Mouse (Mus musculus) hindbrain, embryonic 11.5 days (tissue): ENCODE results near the gene Trim10. TPM values are rescaled to one million over a fixed set of nuclear protein-coding genes. Genes with fewer than 3 reads are reported as not detected.

Experiments
- ATAC-seq: fragments of 200-750 bp; cut with Nextera tagmentation; 2 replicates; pipeline ENCODE4 v1.8.0; 2017; ENCODE audit warnings: mild to moderate bottlenecking, moderate TSS enrichment, moderate library complexity; ENCODE audit not compliant: low FRiP score
- DNase-seq: peaks from one replicate; pipeline ENCODE4 v3.0.0-alpha.2; 2015; ENCODE audit warnings: low spot score
- H3K27ac ChIP-seq: fragments of 300-500 bp; sonication (generic); 2 replicates; pipeline ENCODE4 v1.5.1; 2014; ENCODE audit warnings: mild to moderate bottlenecking, low read depth, low read length
- H3K27me3 ChIP-seq: fragments of 300-500 bp; sonication (generic); 2 replicates; pipeline ENCODE4 v1.6.1; 2014; ENCODE audit warnings: mild to moderate bottlenecking, low read length, moderate library complexity, mixed read lengths; ENCODE audit not compliant: control insufficient read depth, insufficient read depth
- H3K36me3 ChIP-seq: fragments of 300-500 bp; sonication (generic); 2 replicates; pipeline ENCODE4 v1.6.1; 2014; ENCODE audit warnings: mild to moderate bottlenecking, low read length, moderate library complexity, mixed read lengths; ENCODE audit not compliant: control insufficient read depth, insufficient read depth
- H3K4me1 ChIP-seq: fragments of 300-500 bp; sonication (generic); replicated peaks from 2 replicates; pipeline ENCODE4 v1.6.1; 2014; ENCODE audit warnings: low read length, mixed read lengths; ENCODE audit not compliant: control insufficient read depth, insufficient read depth
- H3K4me2 ChIP-seq: fragments of 300-500 bp; sonication (generic); replicated peaks from 2 replicates; pipeline ENCODE4 v1.6.1; 2014; ENCODE audit warnings: mild to moderate bottlenecking, low read depth, low read length
- H3K4me3 ChIP-seq: fragments of 300-500 bp; sonication (generic); 2 replicates; pipeline ENCODE4 v1.5.1; 2014; ENCODE audit warnings: low read depth, low read length
- H3K9ac ChIP-seq: fragments of 300-500 bp; sonication (generic); 2 replicates; pipeline ENCODE4 v1.6.1; 2014; ENCODE audit warnings: low read depth, low read length
- H3K9me3 ChIP-seq: fragments of 300-500 bp; sonication (generic); 2 replicates; pipeline ENCODE4 v1.6.1; 2016; ENCODE audit warnings: low read length; ENCODE audit not compliant: control insufficient read depth
- WGBS: fragments of 180-500 bp; shearing (Covaris S2); extraction: QIAGEN DNeasy Blood & Tissue Kit; methylation state at CpG from one replicate; pipeline ENCODE4 v1.1.7; 2014; 5-methylcytosine and 5-hydroxymethylcytosine counted together
- polyA plus RNA-seq: library from polyadenylated mRNA; unstranded; fragments of >200 nt; fragmentation: Nextera tagmentation; extraction: Ambion mirVana; gene quantifications from 2 replicates; pipeline ENCODE4 v1.2.1, GENCODE M21; 2014

Gene Trim10
- polyA plus RNA-seq, 1 experiment from 2014 or later: 6.7 TPM

DNA sequence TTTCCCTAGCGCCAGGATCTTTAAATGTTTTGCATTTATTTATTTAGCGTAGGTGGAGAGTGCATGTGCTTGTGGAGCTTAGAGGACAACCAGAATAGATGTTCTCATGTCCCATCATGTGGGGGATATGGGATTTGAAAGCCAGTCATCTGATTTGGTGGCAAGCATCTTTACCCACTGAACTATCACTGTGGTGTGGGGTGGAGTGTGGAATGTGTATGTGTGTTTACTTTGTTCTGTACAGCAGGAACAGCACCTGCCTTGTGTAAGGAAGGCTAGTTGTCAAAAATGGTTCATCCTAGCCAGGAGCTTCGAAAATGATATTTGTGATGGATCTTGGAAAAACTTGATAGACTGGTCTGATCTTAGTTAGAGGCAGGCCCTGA is 33.0 kb upstream of the Trim10 start:
- Histone ChIP-seq H3K4me2 (peak overlapping the region; percentile 64), H3K9me3 (no peaks in the 10 kb centered on the region), H3K4me1 (no peaks in the 10 kb centered on the region; the same call in 1 of the 2 replicates), H3K4me3 (peak overlapping the region; percentile 72), H3K9ac (peak overlapping the region; percentile 47), H3K27ac (peak overlapping the region; percentile 56; the same call in 1 of the 2 replicates), H3K27me3 (no peaks in the 10 kb centered on the region), H3K36me3 (no peaks in the 10 kb centered on the region)
- ATAC-seq (peak; percentile 30), DNase-seq (no peak)
- WGBS: 17% methylated on average over 3 of the region's 3 CpGs

- Histone ChIP-seq H3K4me3 (peak within 1 kb of the TSS; percentile 72), H3K9ac (peak within 1 kb of the TSS; percentile 73), H3K27ac (peak within 1 kb of the TSS; percentile 87), H3K27me3 (no peaks in the 10 kb centered on the region), H3K4me1 (no peaks in the 10 kb centered on the region; the same call in 1 of the 2 replicates), H3K9me3 (no peaks in the 10 kb centered on the region), H3K4me2 (peak within 1 kb of the TSS; percentile 64), H3K36me3 (no peaks in the 10 kb centered on the region)
- 0% methylated on average over 58 of the region's 58 CpGs for WGBS
- ATAC-seq: peak; percentile 99
- peak; percentile 96 for DNase-seq
Measured at GRCm38 (mm10) chr17:36836874-36837647, 32.3 kb upstream of the Trim10 start, which contains the start of gene Trim26. Gene Trim26, plus strand, starts transcription at chr17:36837134.

DNA sequence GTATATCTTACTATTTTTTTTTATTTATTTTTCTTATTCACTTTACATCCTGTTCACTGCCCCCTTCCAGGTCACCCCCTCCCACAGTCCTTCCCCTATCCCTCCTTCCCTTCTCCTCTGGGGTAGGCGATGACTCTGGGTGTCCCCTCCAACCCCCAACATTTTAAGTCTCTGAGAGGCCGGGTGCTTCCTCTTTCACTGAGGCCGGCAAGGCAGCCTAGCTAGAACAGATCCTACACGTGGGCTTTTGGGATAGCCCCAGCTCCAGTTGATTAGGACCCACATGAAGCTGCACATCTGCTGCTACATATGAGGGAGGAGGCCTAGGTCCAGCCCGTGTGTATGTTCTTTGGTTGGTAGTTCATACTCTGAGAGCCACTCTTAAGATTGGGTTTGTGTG is 30.4 kb upstream of the Trim10 start:
- no peak for DNase-seq
- H3K9me3 ChIP-seq: no peaks in the 10 kb centered on the region
- H3K4me2 ChIP-seq: no peak overlapping the region
- no peaks in the 10 kb centered on the region for H3K36me3 ChIP-seq
- no peak overlapping the region for H3K4me3 ChIP-seq
- ATAC-seq: no peak
- no peak overlapping the region for H3K9ac ChIP-seq
- WGBS: 86% methylated on average over 5 of the region's 5 CpGs
- no peaks in the 10 kb centered on the region; the same call in 1 of the 2 replicates for H3K4me1 ChIP-seq
- no peaks in the 10 kb centered on the region for H3K27me3 ChIP-seq
- no peak overlapping the region for H3K27ac ChIP-seq

- whole genome bisulfite sequencing: 87% methylated on average over 3 of the region's 3 CpGs
- no peaks in the 10 kb centered on the region; the same call in 1 of the 2 replicates for H3K4me1 ChIP-seq
- no peaks in the 10 kb centered on the region for H3K9me3 ChIP-seq
- ATAC-seq: no peak
- no peak for DNase-seq
- H3K27ac ChIP-seq: no peak overlapping the region
- H3K36me3 ChIP-seq: no peaks in the 10 kb centered on the region
- no peaks in the 10 kb centered on the region for H3K27me3 ChIP-seq
- H3K4me3 ChIP-seq: no peak overlapping the region
- no peak overlapping the region for H3K9ac ChIP-seq
- H3K4me2 ChIP-seq: no peak overlapping the region
Measured at GRCm38 (mm10) chr17:36839931-36840330, 29.4 kb upstream of the Trim10 start.

GRCm38 (mm10) chr17:36840961-36841445 is 28.4 kb upstream of the Trim10 start:
- DNase-seq: no peak
- H3K4me2 ChIP-seq: no peak overlapping the region
- H3K27me3 ChIP-seq: no peaks in the 10 kb centered on the region
- no peak overlapping the region for H3K4me3 ChIP-seq
- no peaks in the 10 kb centered on the region; the same call in 1 of the 2 replicates for H3K4me1 ChIP-seq
- H3K9ac ChIP-seq: no peak overlapping the region
- no peak overlapping the region for H3K27ac ChIP-seq
- ATAC-seq: no peak
- H3K9me3 ChIP-seq: no peaks in the 10 kb centered on the region
- H3K36me3 ChIP-seq: no peaks in the 10 kb centered on the region

- Histone ChIP-seq H3K4me2 (no peak overlapping the region), H3K9ac (no peak overlapping the region), H3K4me1 (no peaks in the 10 kb centered on the region), H3K4me3 (no peak overlapping the region), H3K36me3 (no peaks in the 10 kb centered on the region), H3K27ac (no peak overlapping the region), H3K27me3 (no peaks in the 10 kb centered on the region), H3K9me3 (no peaks in the 10 kb centered on the region)
- no peak for DNase-seq
- 80% methylated on average over 7 of the region's 7 CpGs for WGBS
- ATAC-seq: no peak
Measured at GRCm38 (mm10) chr17:36843696-36844095, 25.7 kb upstream of the Trim10 start.

- Histone ChIP-seq H3K9me3 (no peaks in the 10 kb centered on the region), H3K4me2 (no peak overlapping the region), H3K27ac (no peak overlapping the region), H3K4me1 (no peaks in the 10 kb centered on the region), H3K9ac (no peak overlapping the region), H3K36me3 (no peaks in the 10 kb centered on the region), H3K27me3 (no peaks in the 10 kb centered on the region), H3K4me3 (no peak overlapping the region)
- ATAC-seq (no peak), DNase-seq (no peak)
Measured at GRCm38 (mm10) chr17:36844286-36844719, 25.1 kb upstream of the Trim10 start.

DNA sequence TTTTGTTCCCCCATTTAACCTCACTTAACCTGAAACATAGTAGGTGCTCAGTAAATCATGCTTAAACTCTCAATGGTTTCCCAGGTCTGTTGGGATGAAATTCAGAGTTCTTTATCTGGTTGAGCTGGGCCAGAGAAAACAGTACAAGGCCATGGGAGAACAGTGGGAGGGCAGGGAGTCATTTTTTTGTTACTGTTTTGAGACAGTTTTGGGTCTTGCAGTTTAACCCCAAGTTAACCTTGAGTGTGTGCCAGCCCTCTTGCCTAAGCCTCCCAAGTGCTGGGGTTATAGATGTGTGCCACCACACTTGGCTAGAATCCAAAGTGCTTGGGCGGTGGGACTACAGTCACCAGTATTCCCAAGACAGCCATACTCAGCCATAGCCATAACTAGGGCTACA is 24.6 kb upstream of the Trim10 start:
- no peaks in the 10 kb centered on the region for H3K36me3 ChIP-seq
- WGBS: 88% methylated on average over 1 of the region's 1 CpGs
- H3K9me3 ChIP-seq: no peaks in the 10 kb centered on the region
- no peaks in the 10 kb centered on the region for H3K27me3 ChIP-seq
- H3K9ac ChIP-seq: no peak overlapping the region
- H3K4me1 ChIP-seq: no peaks in the 10 kb centered on the region
- DNase-seq (no peak), ATAC-seq (no peak)
- no peak overlapping the region for H3K4me2 ChIP-seq
- H3K4me3 ChIP-seq: no peak overlapping the region
- no peak overlapping the region for H3K27ac ChIP-seq

DNA sequence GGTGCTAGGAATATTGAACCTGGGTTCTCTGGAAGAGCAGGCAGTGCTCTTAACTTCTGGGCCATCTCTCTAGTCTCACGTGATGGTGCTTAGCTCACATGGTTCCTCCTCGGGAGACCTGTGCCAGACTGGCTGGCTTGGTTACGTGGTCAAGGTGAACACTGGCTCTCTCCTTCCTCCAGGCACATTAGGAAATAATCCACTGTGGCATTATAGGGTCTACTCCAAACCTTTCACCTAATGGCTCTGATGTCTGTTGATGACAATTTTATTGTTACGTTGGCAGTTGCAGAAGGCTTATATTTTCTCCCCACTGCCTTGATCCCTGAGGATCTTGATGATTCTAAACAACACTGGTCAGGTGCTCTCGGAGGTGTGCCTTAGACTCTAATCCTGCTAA is 20.5 kb upstream of the Trim10 start:
- H3K27me3 ChIP-seq: no peaks in the 10 kb centered on the region
- no peaks in the 10 kb centered on the region for H3K9me3 ChIP-seq
- no peak overlapping the region for H3K4me2 ChIP-seq
- WGBS: 84% methylated on average over 5 of the region's 5 CpGs
- ATAC-seq (no peak), DNase-seq (no peak)
- H3K4me3 ChIP-seq: no peak overlapping the region
- H3K4me1 ChIP-seq: no peaks in the 10 kb centered on the region
- H3K36me3 ChIP-seq: peaks cover 4% of the 10 kb centered on the region; the same call in 1 of the 2 replicates
- no peak overlapping the region for H3K27ac ChIP-seq
- H3K9ac ChIP-seq: no peak overlapping the region
